Mouse (Mus musculus) large intestine, adult 2 months (tissue): Measurements from ENCODE around the gene Zfp638. TPM values are rescaled to one million over a fixed set of nuclear protein-coding genes. Genes with fewer than 3 reads are reported as not detected.

Source experiments
- polyA plus RNA-seq: library from polyadenylated mRNA; depleted of rRNA; stranded (reverse); fragments of >200 nt; gene quantifications from 2 replicates; pipeline ENCODE4 v1.2.3, GENCODE M21; 2012; rRNA removed

Gene Zfp638
- polyA plus RNA-seq, 1 experiment: 3.1 TPM

Other genes with a start within 250 kb of the Zfp638 start
- gene Clec4f, start 210.9 kb upstream of the Zfp638 start, polyA plus RNA-seq: not detected in 2 replicates
- not detected in 2 replicates for gene Cd207, start 189.3 kb upstream of the Zfp638 start, polyA plus RNA-seq
- gene Vax2, start 155.8 kb upstream of the Zfp638 start, polyA plus RNA-seq: not detected in 2 replicates
- not detected in 2 replicates for gene Atp6v1b1, start 124.1 kb upstream of the Zfp638 start, polyA plus RNA-seq
- gene Ankrd53, start 104.5 kb upstream of the Zfp638 start, polyA plus RNA-seq: not detected in 2 replicates
- 102 and 130 TPM in 2 replicates for gene Tex261, start 91.3 kb upstream of the Zfp638 start, polyA plus RNA-seq
- gene Nagk, start 72.1 kb upstream of the Zfp638 start, polyA plus RNA-seq: 32.2 and 33.2 TPM in 2 replicates
- gene Paip2b, start 35.4 kb upstream of the Zfp638 start, polyA plus RNA-seq: 7.0 and 8.2 TPM in 2 replicates
- 7.0 and 8.0 TPM in 2 replicates for gene Dysf, start 141.5 kb downstream of the Zfp638 start, polyA plus RNA-seq